Mouse (Mus musculus) lung, postnatal 0 days (tissue): ENCODE data around the gene Tmem132d. TPM values are rescaled to one million over a fixed set of nuclear protein-coding genes. Genes with fewer than 3 reads are reported as not detected.

Source experiments
- ATAC-seq: fragments of 200-750 bp; cut with Nextera tagmentation; 2 replicates; pipeline ENCODE4 v1.8.0; 2017; ENCODE audit warnings: moderate library complexity
- DNase-seq: peaks from one replicate; pipeline ENCODE4 v3.0.0-alpha.2; 2016; ENCODE audit warnings: low spot score
- H3K27ac ChIP-seq: fragments of 300-500 bp; sonication (generic); 2 replicates; pipeline ENCODE4 v1.5.1; 2014; ENCODE audit warnings: antibody characterized with exemption, mild to moderate bottlenecking, low read length, mixed read lengths
- H3K27me3 ChIP-seq: fragments of 300-500 bp; sonication (generic); replicated peaks from 2 replicates; pipeline ENCODE4 v1.6.1; 2014; ENCODE audit warnings: low read length, mixed read lengths; ENCODE audit not compliant: insufficient read depth
- H3K36me3 ChIP-seq: fragments of 300-500 bp; sonication (generic); 2 replicates; pipeline ENCODE4 v1.6.1; 2014; ENCODE audit warnings: low read length, mixed read lengths; ENCODE audit not compliant: insufficient read depth
- H3K4me1 ChIP-seq: fragments of 300-500 bp; sonication (generic); 2 replicates; pipeline ENCODE4 v1.6.1; 2014; ENCODE audit warnings: antibody characterized with exemption, low read depth, low read length, mixed read lengths; ENCODE audit not compliant: insufficient read depth
- H3K4me2 ChIP-seq: fragments of 300-500 bp; sonication (generic); replicated peaks from 2 replicates; pipeline ENCODE4 v1.6.1; 2014; ENCODE audit warnings: low read depth, mild to moderate bottlenecking, low read length, moderate library complexity, mixed read lengths
- H3K4me3 ChIP-seq: fragments of 300-500 bp; sonication (generic); 2 replicates; pipeline ENCODE4 v1.5.1; 2014; ENCODE audit warnings: low read depth, low read length
- H3K9ac ChIP-seq: fragments of 300-500 bp; sonication (generic); replicated peaks from 2 replicates; pipeline ENCODE4 v1.6.1; 2014; ENCODE audit warnings: low read depth, mild to moderate bottlenecking
- H3K9me3 ChIP-seq: fragments of 300-500 bp; sonication (generic); 2 replicates; pipeline ENCODE4 v1.6.1; 2016; ENCODE audit warnings: low read length, mixed read lengths
- CTCF ChIP-seq: IDR thresholded peaks from 2 replicates; pipeline ENCODE4 v1.5.1; 2016; ENCODE audit warnings: antibody characterized with exemption, mild to moderate bottlenecking
- EP300 ChIP-seq: IDR thresholded peaks from 2 replicates; pipeline ENCODE4 v1.6.1; 2016; ENCODE audit warnings: antibody characterized with exemption, mild to moderate bottlenecking, control low read depth
- WGBS: fragments of 180-500 bp; shearing (Covaris S2); extraction: QIAGEN DNeasy Blood & Tissue Kit; methylation state at CpG from one replicate; pipeline ENCODE4 v1.1.7; 2014; 5-methylcytosine and 5-hydroxymethylcytosine counted together
- polyA plus RNA-seq: library from polyadenylated mRNA; unstranded; fragments of >200 nt; fragmentation: Nextera tagmentation; extraction: Ambion mirVana; gene quantifications from 2 replicates; pipeline ENCODE4 v1.2.1, GENCODE M21; 2015

Tmem132d gene
- polyA plus RNA-seq, 1 experiment from 2014 or later = 1.6 TPM

DNA sequence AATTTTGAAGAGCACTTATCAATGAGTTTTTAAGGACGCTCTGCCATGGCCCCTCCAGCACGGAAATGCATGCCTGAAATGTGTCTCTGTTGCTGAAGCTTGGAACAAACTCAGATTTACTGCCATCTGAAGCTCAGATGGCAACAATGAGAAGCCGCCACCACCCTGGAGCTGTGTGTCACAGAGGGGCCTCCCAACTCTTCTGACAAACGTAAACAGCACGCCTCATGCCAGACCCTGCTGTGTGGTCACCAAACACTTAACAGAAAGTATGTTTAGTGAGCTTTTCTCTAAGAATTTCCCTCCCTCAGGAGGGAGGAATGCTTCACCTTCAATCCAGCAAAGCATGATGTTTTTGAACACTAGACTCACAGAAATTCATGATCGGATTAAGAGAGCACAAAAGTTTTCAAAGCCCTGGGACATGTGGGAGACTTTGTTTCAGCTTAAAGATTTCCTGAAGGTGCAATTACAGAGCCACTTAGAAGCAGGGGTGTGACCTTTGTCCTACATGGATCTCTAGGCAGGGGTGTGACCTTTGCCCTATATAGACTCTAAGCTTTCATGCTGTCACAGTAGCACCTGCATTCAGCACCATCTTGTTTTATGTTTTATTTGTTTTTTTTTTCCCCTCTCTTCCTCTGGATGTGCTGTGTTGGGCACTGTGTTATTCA, 453.4 kb downstream of the Tmem132d start:
- no peak for ATAC-seq
- no peaks in the 10 kb centered on the region for H3K36me3 ChIP-seq
- WGBS = 41% methylated on average over 6 of the region's 6 CpGs
- TF ChIP-seq EP300 (no peak), CTCF (no peak)
- no peak overlapping the region for H3K4me3 ChIP-seq
- no peaks in the 10 kb centered on the region; the same call in 1 of the 2 replicates for H3K9me3 ChIP-seq
- no peak overlapping the region for H3K9ac ChIP-seq
- H3K27me3 ChIP-seq = no peaks in the 10 kb centered on the region
- no peak for DNase-seq
- H3K27ac ChIP-seq = no peak overlapping the region
- no peaks in the 10 kb centered on the region for H3K4me1 ChIP-seq
- no peak overlapping the region for H3K4me2 ChIP-seq

DNA sequence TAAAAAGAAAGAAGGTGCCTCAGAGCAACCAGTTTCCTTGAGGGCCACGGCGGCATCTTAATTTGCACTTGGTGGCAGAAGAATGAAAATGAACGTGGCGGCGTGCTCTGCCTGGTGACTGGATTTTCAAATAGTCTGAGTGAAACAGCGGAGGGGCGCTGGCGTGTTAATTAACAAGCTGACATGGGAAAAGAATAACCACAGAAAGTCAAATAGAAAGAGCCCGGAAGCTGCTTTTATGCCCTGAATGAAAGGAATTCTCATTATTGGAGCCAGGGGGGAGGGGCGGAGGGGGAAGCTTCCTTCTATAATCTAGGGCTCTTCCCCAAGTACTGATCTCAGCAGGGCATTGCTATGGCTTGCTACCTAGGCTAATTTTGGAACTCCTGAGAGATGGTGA, 456.2 kb downstream of the Tmem132d start:
- Histone ChIP-seq H3K27me3 (no peaks in the 10 kb centered on the region), H3K27ac (no peak overlapping the region), H3K9ac (no peak overlapping the region), H3K4me2 (no peak overlapping the region), H3K9me3 (no peaks in the 10 kb centered on the region; the same call in 1 of the 2 replicates), H3K4me3 (no peak overlapping the region), H3K4me1 (no peaks in the 10 kb centered on the region), H3K36me3 (no peaks in the 10 kb centered on the region)
- no peak for ATAC-seq
- 73% methylated on average over 10 of the region's 10 CpGs for WGBS
- TF ChIP-seq CTCF (no peak), EP300 (no peak)
- no peak for DNase-seq

DNA sequence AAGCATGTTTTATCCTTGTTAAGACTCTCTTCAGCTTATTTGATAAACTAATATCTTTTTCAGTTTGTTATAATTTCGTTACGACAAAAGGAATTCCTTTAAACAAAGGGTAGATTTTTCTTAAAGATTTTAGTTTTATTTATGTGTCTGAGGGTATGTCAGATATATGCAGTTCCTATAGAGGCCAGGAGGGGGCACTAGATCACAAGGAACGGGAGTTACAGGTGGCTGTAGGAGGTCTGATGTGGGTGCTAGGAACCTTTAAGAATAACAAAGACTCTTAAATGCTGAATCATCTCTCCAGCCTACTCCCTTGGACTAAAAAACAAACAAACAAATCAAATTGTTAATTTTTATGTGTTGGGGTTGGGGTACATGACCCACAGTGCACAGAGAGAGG, 467.2 kb downstream of the Tmem132d start:
- WGBS = 87% methylated on average over 3 of the region's 3 CpGs
- DNase-seq (no peak), ATAC-seq (no peak)
- no peaks in the 10 kb centered on the region for H3K27me3 ChIP-seq
- TF ChIP-seq EP300 = no peak
- TF ChIP-seq CTCF = no peak
- no peak overlapping the region for H3K4me2 ChIP-seq
- H3K4me3 ChIP-seq = no peak overlapping the region
- no peaks in the 10 kb centered on the region for H3K36me3 ChIP-seq
- no peak overlapping the region for H3K27ac ChIP-seq
- no peak overlapping the region for H3K9ac ChIP-seq
- no peaks in the 10 kb centered on the region for H3K4me1 ChIP-seq
- no peaks in the 10 kb centered on the region for H3K9me3 ChIP-seq

DNA sequence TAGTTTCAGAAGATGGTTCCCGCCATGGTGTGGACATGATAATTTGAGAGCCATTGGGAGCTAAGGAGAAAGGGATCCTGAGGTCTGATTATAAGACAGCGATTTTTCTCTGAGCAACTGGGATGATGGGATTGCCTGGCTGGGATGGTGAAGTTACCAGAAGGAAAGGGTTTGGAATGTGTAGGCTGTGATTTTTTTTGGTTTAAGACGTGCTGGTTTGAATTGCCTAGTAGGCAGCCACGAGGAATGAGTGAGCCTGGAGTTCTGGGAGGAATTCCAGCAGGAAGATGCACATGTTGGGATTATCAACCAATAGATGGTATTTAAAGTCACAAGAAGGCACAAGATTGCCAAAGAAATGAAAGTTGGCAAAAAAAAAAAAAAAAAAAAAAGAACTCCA, 470.2 kb downstream of the Tmem132d start:
- Histone ChIP-seq H3K4me2 (no peak overlapping the region), H3K27ac (no peak overlapping the region), H3K4me3 (no peak overlapping the region), H3K4me1 (no peaks in the 10 kb centered on the region), H3K9me3 (no peaks in the 10 kb centered on the region), H3K27me3 (no peaks in the 10 kb centered on the region), H3K36me3 (no peaks in the 10 kb centered on the region), H3K9ac (no peak overlapping the region)
- WGBS = 82% methylated on average over 4 of the region's 4 CpGs
- DNase-seq = no peak
- ATAC-seq = no peak
- TF ChIP-seq EP300 (no peak), CTCF (no peak)

DNA sequence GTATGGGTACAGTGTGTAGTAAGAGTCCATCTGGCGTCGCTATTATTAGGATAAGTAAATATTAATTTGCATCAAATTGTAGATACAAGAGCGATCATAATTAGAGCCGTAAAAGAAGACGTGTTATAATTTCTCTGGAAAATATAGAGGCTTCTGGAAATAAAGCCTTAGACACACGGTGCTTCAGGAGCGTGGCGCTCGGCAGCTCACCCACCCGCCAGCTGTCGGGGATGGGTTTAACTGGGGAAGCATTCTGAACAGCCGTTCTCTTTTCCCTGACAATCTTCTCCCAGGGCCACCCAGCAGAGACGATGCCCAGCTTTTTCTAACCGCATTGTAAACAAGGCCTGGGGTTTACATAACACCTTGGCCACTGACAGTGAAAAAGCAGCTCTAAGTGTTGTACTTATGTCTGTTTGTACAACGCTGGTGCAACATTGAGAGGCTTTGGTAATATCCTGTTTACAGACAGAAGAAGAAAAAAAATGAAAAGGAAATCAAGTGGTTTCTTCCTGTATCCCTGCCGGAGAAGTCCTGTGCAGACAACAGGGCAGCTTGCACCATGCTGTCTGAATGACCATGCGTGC, 476.3 kb downstream of the Tmem132d start:
- H3K27me3 ChIP-seq = no peaks in the 10 kb centered on the region
- no peaks in the 10 kb centered on the region for H3K36me3 ChIP-seq
- H3K4me3 ChIP-seq = no peak overlapping the region
- no peaks in the 10 kb centered on the region for H3K4me1 ChIP-seq
- no peak overlapping the region for H3K27ac ChIP-seq
- no peaks in the 10 kb centered on the region for H3K9me3 ChIP-seq
- H3K9ac ChIP-seq = no peak overlapping the region
- 46% methylated on average over 17 of the region's 17 CpGs for WGBS
- peak; percentile 90 for ATAC-seq
- no peak overlapping the region for H3K4me2 ChIP-seq
- DNase-seq = peak; percentile 74
- TF ChIP-seq EP300 (peak; percentile 71; the same call in 1 of the 2 replicates), CTCF (no peak)

DNA sequence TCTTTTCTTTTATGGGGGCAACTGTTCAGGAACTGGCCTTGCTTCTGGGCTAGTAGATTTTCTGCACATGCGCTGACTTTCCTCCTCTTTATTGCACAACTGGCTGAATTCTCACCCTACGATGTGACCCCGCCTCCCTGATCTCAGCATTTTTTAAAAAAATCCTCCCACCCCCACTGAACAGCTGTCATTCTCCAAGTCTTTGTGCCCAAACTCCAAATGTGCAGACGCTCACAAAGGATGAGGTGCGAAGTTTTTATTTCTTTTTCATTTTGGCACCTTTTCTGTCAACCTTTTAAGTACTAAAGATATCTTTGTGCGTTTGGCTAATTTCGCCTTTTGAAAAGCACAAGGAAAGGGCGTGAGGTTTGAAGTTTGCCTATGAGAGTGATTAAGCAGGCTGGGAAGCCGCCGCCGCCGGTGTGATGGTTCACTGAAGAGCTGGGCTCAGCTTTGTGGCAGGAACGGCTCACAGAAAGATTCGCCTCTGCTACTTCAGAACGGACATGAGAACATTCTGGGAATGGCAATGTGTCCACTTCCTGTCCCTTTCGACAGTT, 478.6 kb downstream of the Tmem132d start:
- ATAC-seq = no peak
- no peaks in the 10 kb centered on the region for H3K4me1 ChIP-seq
- H3K27me3 ChIP-seq = no peaks in the 10 kb centered on the region
- no peak overlapping the region for H3K4me3 ChIP-seq
- no peak overlapping the region for H3K27ac ChIP-seq
- H3K9ac ChIP-seq = no peak overlapping the region
- H3K9me3 ChIP-seq = no peaks in the 10 kb centered on the region
- no peak overlapping the region for H3K4me2 ChIP-seq
- DNase-seq = no peak
- WGBS = 50% methylated on average over 16 of the region's 16 CpGs
- TF ChIP-seq CTCF = no peak
- H3K36me3 ChIP-seq = no peaks in the 10 kb centered on the region
